Mouse (Mus musculus): Measurements from ENCODE around the gene Slc35g3. TPM values are rescaled to one million over a fixed set of nuclear protein-coding genes. Genes with fewer than 3 reads are reported as not detected.
A peak's percentile ranks its signal among the peaks of the same experiment; 100 is the strongest.

Gene Slc35g3
- polyA plus RNA-seq, 1 experiment from 2014 or later = not detected

DNA sequence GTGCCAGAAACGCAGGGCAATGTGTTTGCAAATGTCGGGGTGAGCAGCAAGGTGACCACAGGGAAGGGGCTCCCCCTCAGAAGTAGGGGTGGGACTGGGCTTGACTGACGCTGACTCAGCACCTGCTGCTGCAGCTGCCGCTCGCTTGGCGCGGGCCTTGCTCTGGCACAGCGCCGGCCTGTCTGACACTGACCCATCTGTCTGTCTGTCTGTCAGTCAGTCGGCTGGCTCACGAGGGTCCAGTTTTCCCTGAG lies 38.3 kb upstream of the Slc35g3 start:
- DNase-seq (no peak), ATAC-seq (no peak)
- Histone ChIP-seq H3K36me3 (replicated peaks; ENCODE audit: insufficient read depth, low read length) (no peaks in the 10 kb centered on the region), H3K4me1 (ENCODE audit: insufficient read depth) (peaks cover 49% of the 10 kb centered on the region), H3K27me3 (ENCODE audit: insufficient read depth, low read length) (peaks cover 65% of the 10 kb centered on the region), H3K9me3 (ENCODE audit: low read length) (no peaks in the 10 kb centered on the region), H3K4me3 (ENCODE audit: low read depth, low read length) (peak overlapping the region; percentile 37; the same call in 1 of the 2 replicates), H3K9ac (replicated peaks) (no peak overlapping the region), H3K27ac (ENCODE audit: low read depth) (no peak overlapping the region), H3K4me2 (ENCODE audit: low read depth, low read length) (peak overlapping the region; percentile 87)
- 1% methylated on average over 11 of the region's 11 CpGs for WGBS (ENCODE audit: insufficient replicate concordance)
- TF ChIP-seq CTCF (IDR thresholded peaks at IDR 0.05; ENCODE audit: low read depth) (no peak), EP300 (IDR thresholded peaks at IDR 0.05; ENCODE audit: low read depth) (no peak)

GRCm38 (mm10) chr11:69799394-69800137 lies 37.8 kb upstream of the Slc35g3 start:
- H3K4me2 ChIP-seq (ENCODE audit: low read depth, low read length) = 0 out of 2 replicates have a peak overlapping the region, but pooled peaks have one; percentile 87
- 29% methylated on average over 12 of the region's 12 CpGs for WGBS (ENCODE audit: insufficient replicate concordance)
- no peaks in the 10 kb centered on the region for H3K36me3 ChIP-seq (replicated peaks; ENCODE audit: insufficient read depth, low read length)
- no peak overlapping the region for H3K27ac ChIP-seq (ENCODE audit: low read depth)
- H3K9me3 ChIP-seq (ENCODE audit: low read length) = no peaks in the 10 kb centered on the region
- no peak overlapping the region for H3K9ac ChIP-seq (replicated peaks)
- ATAC-seq (no peak), DNase-seq (peak; percentile 53)
- H3K4me1 ChIP-seq (ENCODE audit: insufficient read depth) = peaks cover 51% of the 10 kb centered on the region
- H3K4me3 ChIP-seq (ENCODE audit: low read depth, low read length) = no peak overlapping the region
- TF ChIP-seq EP300 (IDR thresholded peaks at IDR 0.05; ENCODE audit: low read depth) (no peak), CTCF (IDR thresholded peaks at IDR 0.05; ENCODE audit: low read depth) (no peak)
- peaks cover 60% of the 10 kb centered on the region for H3K27me3 ChIP-seq (ENCODE audit: insufficient read depth, low read length)

- WGBS (ENCODE audit: insufficient replicate concordance) = 74% methylated on average over 7 of the region's 7 CpGs
- H3K27ac ChIP-seq (ENCODE audit: low read depth) = no peak overlapping the region
- TF ChIP-seq CTCF (IDR thresholded peaks at IDR 0.05; ENCODE audit: low read depth) (no peak), EP300 (IDR thresholded peaks at IDR 0.05; ENCODE audit: low read depth) (no peak)
- no peak overlapping the region for H3K9ac ChIP-seq (replicated peaks)
- no peak overlapping the region for H3K4me2 ChIP-seq (ENCODE audit: low read depth, low read length)
- no peaks in the 10 kb centered on the region for H3K36me3 ChIP-seq (replicated peaks; ENCODE audit: insufficient read depth, low read length)
- DNase-seq = no peak
- peaks cover 36% of the 10 kb centered on the region for H3K4me1 ChIP-seq (ENCODE audit: insufficient read depth)
- no peak for ATAC-seq
- H3K4me3 ChIP-seq (ENCODE audit: low read depth, low read length) = no peak overlapping the region
- H3K9me3 ChIP-seq (ENCODE audit: low read length) = no peaks in the 10 kb centered on the region
- H3K27me3 ChIP-seq (ENCODE audit: insufficient read depth, low read length) = peaks cover 43% of the 10 kb centered on the region
Measured at GRCm38 (mm10) chr11:69797924-69798323, 36.2 kb upstream of the Slc35g3 start.

GRCm38 (mm10) chr11:69795983-69796435 lies 34.2 kb upstream of the Slc35g3 start:
- Histone ChIP-seq H3K36me3 (replicated peaks; ENCODE audit: insufficient read depth, low read length) (no peaks in the 10 kb centered on the region), H3K9me3 (ENCODE audit: low read length) (no peaks in the 10 kb centered on the region), H3K4me2 (ENCODE audit: low read depth, low read length) (peak overlapping the region; percentile 91), H3K27ac (ENCODE audit: low read depth) (no peak overlapping the region), H3K27me3 (ENCODE audit: insufficient read depth, low read length) (peaks cover 24% of the 10 kb centered on the region), H3K4me3 (ENCODE audit: low read depth, low read length) (peak overlapping the region; percentile 51), H3K9ac (replicated peaks) (peak overlapping the region; percentile 56; the same call in 1 of the 2 replicates), H3K4me1 (ENCODE audit: insufficient read depth) (peaks cover 21% of the 10 kb centered on the region)
- no peak for TF ChIP-seq CTCF (IDR thresholded peaks at IDR 0.05; ENCODE audit: low read depth)
- no peak for TF ChIP-seq EP300 (IDR thresholded peaks at IDR 0.05; ENCODE audit: low read depth)
- WGBS (ENCODE audit: insufficient replicate concordance) = 4% methylated on average over 13 of the region's 13 CpGs
- DNase-seq = no peak
- ATAC-seq = no peak

- TF ChIP-seq EP300 (IDR thresholded peaks at IDR 0.05; ENCODE audit: low read depth) (no peak), CTCF (IDR thresholded peaks at IDR 0.05; ENCODE audit: low read depth) (peak; percentile 17)
- peak within 1 kb of the TSS; percentile 91 for H3K4me2 ChIP-seq (ENCODE audit: low read depth, low read length)
- H3K36me3 ChIP-seq (replicated peaks; ENCODE audit: insufficient read depth, low read length) = no peaks in the 10 kb centered on the region
- DNase-seq (peak; percentile 95), ATAC-seq (peak; percentile 100)
- WGBS (ENCODE audit: insufficient replicate concordance) = under 1% methylated on average over 52 of the region's 52 CpGs
- 0 out of 2 replicates have a peak within 1 kb of the TSS, but pooled peaks have one; percentile 13 for H3K27ac ChIP-seq (ENCODE audit: low read depth)
- peak within 1 kb of the TSS; percentile 51 for H3K4me3 ChIP-seq (ENCODE audit: low read depth, low read length)
- H3K9me3 ChIP-seq (ENCODE audit: low read length) = no peaks in the 10 kb centered on the region
- H3K9ac ChIP-seq (replicated peaks) = peak within 1 kb of the TSS; percentile 56
- H3K4me1 ChIP-seq (ENCODE audit: insufficient read depth) = peaks cover 15% of the 10 kb centered on the region
- peaks cover 18% of the 10 kb centered on the region for H3K27me3 ChIP-seq (ENCODE audit: insufficient read depth, low read length)
Measured at GRCm38 (mm10) chr11:69795168-69795982, 33.6 kb upstream of the Slc35g3 start, which contains the start of gene Chrnb1. Gene Chrnb1, minus strand, starts transcription at chr11:69795943.

DNA sequence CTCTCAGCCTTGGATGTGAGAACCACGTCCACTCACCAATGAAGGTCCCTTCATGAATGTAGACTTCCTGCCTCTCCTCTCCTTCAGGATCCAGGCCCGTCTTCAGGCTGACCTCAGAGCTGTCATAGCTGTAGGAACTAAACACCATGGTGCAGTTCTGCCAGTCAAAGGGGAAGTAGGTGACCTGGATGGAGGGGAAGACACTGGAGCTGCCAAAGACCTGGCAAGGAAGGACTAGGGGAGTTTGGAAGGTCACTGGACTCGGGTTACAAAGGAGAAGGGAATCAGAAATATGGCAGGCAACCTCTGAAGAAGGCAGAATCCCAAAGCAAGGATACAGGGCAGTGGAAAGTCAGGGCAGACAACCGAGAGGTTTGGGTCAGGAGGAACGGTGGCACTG lies 31.7 kb upstream of the Slc35g3 start:
- H3K27ac ChIP-seq (ENCODE audit: low read depth) = no peak overlapping the region
- no peak for ATAC-seq
- WGBS (ENCODE audit: insufficient replicate concordance) = 63% methylated on average over 5 of the region's 5 CpGs
- H3K4me3 ChIP-seq (ENCODE audit: low read depth, low read length) = no peak overlapping the region
- no peaks in the 10 kb centered on the region for H3K36me3 ChIP-seq (replicated peaks; ENCODE audit: insufficient read depth, low read length)
- H3K4me1 ChIP-seq (ENCODE audit: insufficient read depth) = peaks cover 16% of the 10 kb centered on the region
- no peaks in the 10 kb centered on the region for H3K9me3 ChIP-seq (ENCODE audit: low read length)
- no peak for DNase-seq
- no peak overlapping the region for H3K9ac ChIP-seq (replicated peaks)
- no peak for TF ChIP-seq CTCF (IDR thresholded peaks at IDR 0.05; ENCODE audit: low read depth)
- TF ChIP-seq EP300 (IDR thresholded peaks at IDR 0.05; ENCODE audit: low read depth) = no peak
- H3K4me2 ChIP-seq (ENCODE audit: low read depth, low read length) = no peak overlapping the region
- peaks cover 3% of the 10 kb centered on the region for H3K27me3 ChIP-seq (ENCODE audit: insufficient read depth, low read length)

All from liver, postnatal 0 days (tissue).